Mouse (Mus musculus): ENCODE data around the gene Olfr573-ps1. TPM values are rescaled to one million over a fixed set of nuclear protein-coding genes. Genes with fewer than 3 reads are reported as not detected.

Olfr573-ps1 gene
- total RNA-seq, 2 experiments from 2014 or later: not detected

GRCm38 (mm10) chr7:102917032-102917875, 25.1 kb downstream of the Olfr573-ps1 start, which contains the start of gene Olfr571:
Olfr571 (minus strand) TSS chr7:102917536.
- DNase-seq (ENCODE audit: extremely low spot score in 1 of 2, low spot score in 2 of 2): no peak
- no peak within 1 kb of the TSS for H3K27ac ChIP-seq
- no peak within 1 kb of the TSS for H3K4me3 ChIP-seq
- intact Hi-C loops (cut with DNase I): no loop called here
- TF ChIP-seq CTCF (IDR thresholded peaks at IDR 0.05): no peak

GRCm38 (mm10) chr7:102916405-102916804, 26.0 kb downstream of the Olfr573-ps1 start:
- intact Hi-C loops (cut with DNase I): no loop called here
- Histone ChIP-seq H3K4me3 (no peak overlapping the region), H3K27ac (no peak overlapping the region)
- TF ChIP-seq CTCF (IDR thresholded peaks at IDR 0.05): no peak
- no peak for DNase-seq (ENCODE audit: extremely low spot score in 1 of 2, low spot score in 2 of 2)

- no peak for TF ChIP-seq CTCF (IDR thresholded peaks at IDR 0.05)
- no peak for DNase-seq (ENCODE audit: extremely low spot score in 1 of 2, low spot score in 2 of 2)
- H3K27ac ChIP-seq: no peak overlapping the region
- no peak overlapping the region for H3K4me3 ChIP-seq
- intact Hi-C loops (cut with DNase I): no loop called here
Observed at GRCm38 (mm10) chr7:102915261-102915660, 27.1 kb downstream of the Olfr573-ps1 start.

Other genes starting within 250 kb of the Olfr573-ps1 start
- gene Olfr557, start 246.7 kb downstream of the Olfr573-ps1 start, total RNA-seq (2021): under 1 TPM in 1 of 2 experiments, not detected in 1; 0.21 TPM
- under 1 TPM; 0.21 to 0.25 TPM for gene Olfr558, start 240.4 kb downstream of the Olfr573-ps1 start, total RNA-seq (2021)
- not detected for gene Olfr33, start 223.5 kb downstream of the Olfr573-ps1 start, total RNA-seq (2021)
- not detected for gene Olfr559, start 215.1 kb downstream of the Olfr573-ps1 start, total RNA-seq (2021)
- under 1 TPM in 1 of 2 experiments, not detected in 1; 0.16 TPM for gene Olfr560, start 183.2 kb downstream of the Olfr573-ps1 start, total RNA-seq (2021)
- 1 to 10 TPM in 1 of 2 experiments, under 1 TPM in 1; 0.88 to 1.0 TPM for gene Olfr78, start 183.1 kb downstream of the Olfr573-ps1 start, total RNA-seq (2021)
- gene Olfr561, start 171.4 kb downstream of the Olfr573-ps1 start, total RNA-seq (2021): not detected
- not detected for gene Olfr564, start 139.1 kb downstream of the Olfr573-ps1 start, total RNA-seq (2021)
- gene Olfr566, start 83.8 kb downstream of the Olfr573-ps1 start, total RNA-seq (2021): not detected
- gene Olfr568, start 65.5 kb downstream of the Olfr573-ps1 start, total RNA-seq (2021): not detected
- not detected for gene Olfr569, start 51.7 kb downstream of the Olfr573-ps1 start, total RNA-seq (2021)
- gene Olfr570, start 48.0 kb downstream of the Olfr573-ps1 start, total RNA-seq (2021): not detected
- gene Olfr571, start 25.0 kb downstream of the Olfr573-ps1 start, total RNA-seq (2021): not detected
- gene Olfr572, start 18.2 kb downstream of the Olfr573-ps1 start, total RNA-seq (2021): not detected
- gene Olfr574, start 5.9 kb upstream of the Olfr573-ps1 start, total RNA-seq (2021): not detected
- gene Olfr575, start 16.2 kb upstream of the Olfr573-ps1 start, total RNA-seq (2021): not detected
- gene Olfr576, start 20.1 kb upstream of the Olfr573-ps1 start, total RNA-seq (2021): not detected
- not detected for gene Olfr577, start 33.4 kb upstream of the Olfr573-ps1 start, total RNA-seq (2021)
- not detected for gene Olfr578, start 46.7 kb upstream of the Olfr573-ps1 start, total RNA-seq (2021)
- not detected for gene Olfr582, start 95.4 kb upstream of the Olfr573-ps1 start, total RNA-seq (2021)
- not detected for gene Olfr583, start 108.7 kb upstream of the Olfr573-ps1 start, total RNA-seq (2021)
- gene Olfr584, start 139.3 kb upstream of the Olfr573-ps1 start, total RNA-seq (2021): not detected
- not detected for gene Olfr585, start 155.1 kb upstream of the Olfr573-ps1 start, total RNA-seq (2021)
- gene Olfr586, start 183.1 kb upstream of the Olfr573-ps1 start, total RNA-seq (2021): not detected
- gene Olfr588-ps1, start 198.3 kb upstream of the Olfr573-ps1 start, total RNA-seq (2021): not detected
- not detected for gene Olfr589, start 213.8 kb upstream of the Olfr573-ps1 start, total RNA-seq (2021)
- not detected for gene Olfr591, start 235.8 kb upstream of the Olfr573-ps1 start, total RNA-seq (2021)
- not detected for gene Olfr592, start 242.2 kb upstream of the Olfr573-ps1 start, total RNA-seq (2021)

Data from left cerebral cortex, adult 2 months (tissue).